Mouse (Mus musculus) frontal cortex, postnatal 14 days (tissue): ENCODE data around the gene Fbxl5.

Experiments used
- DNase-seq, 2 experiments: peaks; one replicate each; pipeline ENCODE4 v3.0.0; 2022; ENCODE audit warnings: low spot score in 2 of 2

Fbxl5 gene

GRCm38 (mm10) chr5:43781977-43782930 lies 39.2 kb downstream of the Fbxl5 start:
- peak; percentile 64 to 69 for DNase-seq

- peak; percentile 10 to 13 for DNase-seq
These were observed 39.9 kb downstream of the Fbxl5 start for GRCm38 (mm10) chr5:43781423-43781976.

GRCm38 (mm10) chr5:43778583-43778982 lies 42.9 kb downstream of the Fbxl5 start:
- no peak for DNase-seq

GRCm38 (mm10) chr5:43776993-43777392 lies 44.4 kb downstream of the Fbxl5 start:
- DNase-seq, result no peak

GRCm38 (mm10) chr5:43776407-43776806 lies 45.0 kb downstream of the Fbxl5 start:
- DNase-seq, result no peak

- no peak for DNase-seq
These were observed 49.9 kb downstream of the Fbxl5 start for GRCm38 (mm10) chr5:43771555-43771954.

- DNase-seq, result no peak
These were observed 50.7 kb downstream of the Fbxl5 start for GRCm38 (mm10) chr5:43770618-43771354.

GRCm38 (mm10) chr5:43749092-43749491 lies 72.3 kb downstream of the Fbxl5 start:
- DNase-seq, result no peak

- no peak for DNase-seq
These were observed 73.4 kb downstream of the Fbxl5 start for GRCm38 (mm10) chr5:43748039-43748438.

GRCm38 (mm10) chr5:43745156-43745555 lies 76.3 kb downstream of the Fbxl5 start:
- no peak for DNase-seq

- no peak for DNase-seq
These were observed 77.3 kb downstream of the Fbxl5 start for GRCm38 (mm10) chr5:43744187-43744586.

- no peak for DNase-seq
These were observed 89.1 kb downstream of the Fbxl5 start for GRCm38 (mm10) chr5:43732381-43732780.

GRCm38 (mm10) chr5:43728375-43729165 lies 92.9 kb downstream of the Fbxl5 start:
- DNase-seq, result no peak

GRCm38 (mm10) chr5:43723830-43724229 lies 97.6 kb downstream of the Fbxl5 start:
- DNase-seq, result no peak

- DNase-seq, result no peak
These were observed 99.0 kb downstream of the Fbxl5 start for GRCm38 (mm10) chr5:43722452-43722783.

- no peak for DNase-seq
These were observed 99.6 kb downstream of the Fbxl5 start for GRCm38 (mm10) chr5:43721538-43722451.

GRCm38 (mm10) chr5:43699240-43699639 lies 122.2 kb downstream of the Fbxl5 start:
- no peak for DNase-seq

GRCm38 (mm10) chr5:43697133-43697532 lies 124.3 kb downstream of the Fbxl5 start:
- no peak for DNase-seq
